Mouse (Mus musculus) kidney, adult 11 months (tissue): ENCODE measurements at regions not wholly inside any gene's neighbourhood (a gene's known extent, or its start where the extent isn't known, plus 50 kb on each side); places are given as distances from the start of the nearest gene placed in this dataset.

ENCODE experiments used
- DNase-seq: peaks from one replicate; pipeline ENCODE4 v3.0.0; 2022

DNA sequence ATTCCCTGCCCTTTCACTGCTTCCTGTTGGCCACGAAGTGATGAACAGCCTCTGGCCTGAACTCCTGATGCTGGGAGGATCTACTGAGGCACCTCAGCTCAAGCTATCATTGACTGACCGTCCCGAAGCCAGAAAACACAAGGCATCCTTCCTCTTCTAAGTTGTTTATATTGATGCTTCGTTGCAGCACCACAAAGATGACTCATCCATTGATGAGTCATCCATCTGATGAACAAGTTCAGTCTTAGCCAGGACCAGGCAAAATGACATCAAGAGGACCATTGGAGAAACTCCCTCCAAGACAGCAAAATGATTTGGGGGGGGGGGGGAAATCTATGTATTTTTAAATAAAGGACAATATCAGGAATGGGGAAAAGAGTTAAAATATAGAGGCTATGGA, 144.5 kb downstream of the Rab28 start:
- DNase-seq, result no peak

- no peak for DNase-seq
These were observed 145.7 kb downstream of the Rab28 start for GRCm38 (mm10) chr5:41562299-41562698.

DNA sequence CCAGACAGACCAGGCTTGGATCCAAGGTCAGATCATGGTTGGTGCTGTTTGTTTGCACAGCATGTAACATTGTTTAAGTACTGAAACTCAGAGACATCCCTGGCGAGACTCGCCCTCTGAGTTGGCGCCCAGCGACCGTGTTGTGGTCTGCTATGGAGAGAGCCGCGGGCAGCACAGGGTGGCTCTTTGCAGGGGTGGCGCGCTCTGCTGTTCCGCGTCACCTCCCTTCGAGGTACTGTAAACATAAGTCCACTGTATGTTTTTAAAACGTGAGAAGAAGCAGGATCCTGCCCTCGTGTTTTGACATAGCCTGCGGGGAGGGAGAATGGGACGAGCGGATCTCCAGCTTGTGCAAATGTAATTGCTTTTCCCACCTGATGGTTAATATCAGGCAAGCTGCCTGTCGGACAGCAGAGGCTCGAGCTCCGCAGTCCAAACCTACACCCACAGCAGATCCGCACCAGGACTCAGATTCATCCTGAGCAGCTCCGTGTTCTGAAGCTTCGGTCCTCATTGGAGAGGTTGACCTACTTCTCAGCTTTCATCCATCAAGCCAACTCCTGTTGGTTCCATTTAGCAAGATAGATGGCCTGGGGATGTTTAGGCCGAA, 151.2 kb downstream of the Rab28 start:
- no peak for DNase-seq

- DNase-seq, result no peak
These were observed 153.6 kb downstream of the Rab28 start for GRCm38 (mm10) chr5:41554312-41554711.

- no peak for DNase-seq
These were observed 157.9 kb downstream of the Rab28 start for GRCm38 (mm10) chr5:41550063-41550462.

GRCm38 (mm10) chr5:41546909-41547308, 161.0 kb downstream of the Rab28 start:
- no peak for DNase-seq

- no peak for DNase-seq
These were observed 167.2 kb downstream of the Rab28 start for GRCm38 (mm10) chr5:41540789-41541188.

DNA sequence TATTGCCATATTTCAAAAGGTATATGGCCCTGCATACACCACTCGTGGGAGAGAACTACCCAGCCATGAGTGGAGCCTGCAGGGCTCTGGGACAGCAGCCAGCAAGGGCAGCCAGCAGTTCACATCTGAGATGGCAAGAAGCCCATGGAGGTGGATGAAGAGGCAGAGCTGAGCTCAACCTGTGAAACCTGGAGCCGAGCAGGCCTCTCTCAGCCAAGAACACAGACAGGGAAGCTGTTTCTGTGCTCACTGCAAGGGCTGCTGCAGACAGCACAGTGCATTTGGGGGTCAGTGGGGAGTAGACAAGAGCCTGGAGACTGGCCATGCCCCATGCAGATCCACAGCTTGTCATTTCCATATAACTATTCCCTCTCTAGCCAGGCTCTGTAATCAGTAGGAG, 173.4 kb downstream of the Rab28 start:
- peak; percentile 20 for DNase-seq
